Mouse (Mus musculus) gastrocnemius, adult 2 months (tissue): Measurements from ENCODE around the gene Hoxb2. TPM values are rescaled to one million over a fixed set of nuclear protein-coding genes. Genes with fewer than 3 reads are reported as not detected.
A peak's percentile ranks its signal among the peaks of the same experiment; 100 is the strongest.

Experiments used
- DNase-seq: peaks from one replicate; pipeline ENCODE4 v3.0.0; 2022
- H3K27ac ChIP-seq: fragments of 200-600 bp; 2 replicates; pipeline ENCODE4 v1.8.1; 2022; ENCODE audit warnings: mild to moderate bottlenecking
- H3K4me3 ChIP-seq: fragments of 200-600 bp; 2 replicates; pipeline ENCODE4 v1.8.1; 2022; ENCODE audit warnings: mild to moderate bottlenecking, moderate library complexity
- CTCF ChIP-seq: fragments of 200-600 bp; IDR thresholded peaks from 2 replicates; pipeline ENCODE4 v1.8.1; 2022; ENCODE audit warnings: antibody characterized with exemption, mild to moderate bottlenecking, moderate library complexity
- intact Hi-C: fragments of 180-260 bp; cut with DNase I; formaldehyde crosslinking; loops from one replicate; pipeline ENCODE4 v1.15.1; 2025
- microRNA-seq: library from miRNA; unstranded; fragments of <30 nt; microRNA quantifications from one replicate; pipeline ENCODE4 v1.2.0, GENCODE M21; 2021
- total RNA-seq, 2 experiments: library from RNA; stranded (reverse); gene quantifications; 2 replicates each; pipeline ENCODE4 v1.2.3; 2021

Gene Hoxb2
- total RNA-seq, 2 experiments from 2014 or later = 0.15 to 0.20 TPM

DNA sequence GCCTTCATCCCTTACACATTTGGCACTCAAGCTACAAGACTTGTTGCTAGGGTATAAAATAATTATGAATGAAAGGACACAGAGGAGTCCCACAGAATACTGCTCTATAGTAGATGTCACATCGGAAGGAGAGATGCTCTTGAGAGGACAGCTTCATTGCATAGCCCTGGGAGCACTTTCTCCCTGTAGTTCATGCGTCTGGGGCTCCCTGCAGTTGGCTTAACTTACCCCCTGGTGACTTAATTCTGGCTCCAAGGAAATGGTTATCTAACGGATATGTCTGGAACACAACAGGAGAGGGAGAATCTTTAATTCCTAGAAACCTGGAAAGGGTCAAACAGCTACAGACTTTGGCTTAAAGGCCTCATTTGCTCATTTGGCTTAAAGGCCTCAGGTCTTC, 21.4 kb downstream of the Hoxb2 start:
- intact Hi-C loops = no loop called here
- Histone ChIP-seq H3K27ac (no peak overlapping the region), H3K4me3 (no peak overlapping the region)
- TF ChIP-seq CTCF = no peak
- DNase-seq = no peak

DNA sequence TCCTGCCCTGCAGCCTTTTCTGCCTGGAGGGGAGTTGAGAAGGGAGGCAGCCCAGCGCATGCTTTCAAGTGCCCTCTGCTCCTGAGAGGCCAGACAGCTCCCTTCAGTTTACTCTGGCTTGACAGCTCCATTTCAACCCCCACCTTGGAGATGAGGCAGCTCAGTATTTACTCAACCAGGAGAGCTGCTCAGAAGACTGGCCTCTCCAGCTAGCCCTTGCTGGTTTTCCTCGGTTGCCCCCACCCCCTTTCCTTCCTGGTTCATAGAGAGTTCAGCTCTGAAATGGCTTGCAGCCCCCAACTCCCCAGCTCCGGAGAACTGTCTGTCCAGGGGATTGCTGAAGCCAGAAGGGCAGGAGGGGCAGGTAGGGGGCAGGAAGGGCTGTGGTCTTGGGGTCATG, 22.2 kb downstream of the Hoxb2 start:
- intact Hi-C loops = no loop called here
- H3K27ac ChIP-seq = no peak overlapping the region
- no peak for DNase-seq
- no peak overlapping the region for H3K4me3 ChIP-seq
- TF ChIP-seq CTCF = no peak

DNA sequence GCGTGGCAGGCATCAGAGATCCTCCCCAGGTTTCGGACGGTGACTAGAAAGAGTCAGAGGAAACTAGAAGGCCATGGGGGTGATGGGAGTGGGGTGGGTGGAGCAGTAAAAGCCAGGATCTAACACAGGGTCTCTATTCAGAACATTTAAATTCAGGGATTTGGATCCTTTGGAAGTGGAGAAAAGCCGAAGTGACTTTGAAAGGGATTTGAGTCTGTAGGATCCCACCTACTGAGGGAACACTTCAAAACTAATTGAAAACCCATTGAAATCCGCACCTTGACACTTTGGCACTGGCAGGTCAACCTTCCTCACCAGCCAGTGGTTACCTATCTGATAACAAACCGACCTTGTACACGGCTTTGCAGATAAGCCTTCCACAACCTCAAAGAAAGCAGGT, 24.5 kb downstream of the Hoxb2 start:
- TF ChIP-seq CTCF = no peak
- DNase-seq = no peak

DNA sequence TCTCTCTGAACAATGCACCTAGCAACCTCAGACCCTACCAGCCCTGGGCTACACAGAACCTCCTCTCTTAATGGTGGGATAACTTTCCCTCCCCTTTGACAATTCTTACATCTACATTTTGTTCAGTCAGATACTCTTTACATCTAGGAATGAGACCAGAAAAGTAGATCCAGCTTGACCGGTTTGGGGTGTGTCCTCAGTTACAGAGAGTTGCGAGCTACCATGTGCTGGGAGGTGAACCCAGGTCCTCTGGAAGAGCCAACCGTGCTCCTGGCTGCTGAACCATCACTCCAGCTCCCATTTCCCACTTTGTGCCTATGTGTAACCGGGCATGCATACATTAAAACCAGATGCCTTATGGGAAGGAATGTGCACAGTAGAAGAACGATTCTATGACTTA, 33.1 kb downstream of the Hoxb2 start:
- no peak for DNase-seq
- Histone ChIP-seq H3K27ac (no peak overlapping the region), H3K4me3 (no peak overlapping the region)
- intact Hi-C loops = no loop called here
- no peak for TF ChIP-seq CTCF

More for the DNA sequence above, 24.5 kb downstream of the Hoxb2 start:
- Histone ChIP-seq H3K27ac (no peak overlapping the region), H3K4me3 (no peak overlapping the region)
- intact Hi-C loops = no loop called here

DNA sequence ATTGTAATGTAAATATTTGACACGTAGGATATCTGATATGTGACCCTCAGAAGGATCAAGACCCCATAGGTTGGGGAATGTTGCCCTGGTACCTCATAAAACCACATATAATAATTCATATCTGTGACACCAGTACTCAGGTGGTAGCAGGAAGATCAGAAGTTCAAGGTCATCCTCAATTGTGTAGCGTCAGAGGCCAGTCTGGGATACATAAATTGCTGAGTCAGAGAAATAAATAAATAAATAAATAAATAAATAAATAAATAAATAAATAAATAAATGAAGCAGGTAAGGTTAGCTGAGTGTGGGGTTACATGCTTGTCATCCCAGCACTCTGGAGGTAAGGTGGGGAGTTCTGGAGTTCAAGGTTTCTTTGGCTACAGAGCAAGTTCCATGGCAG, 37.3 kb downstream of the Hoxb2 start:
- Histone ChIP-seq H3K4me3 (no peak overlapping the region), H3K27ac (no peak overlapping the region)
- TF ChIP-seq CTCF = no peak
- DNase-seq = no peak
- intact Hi-C loops = no loop called here

DNA sequence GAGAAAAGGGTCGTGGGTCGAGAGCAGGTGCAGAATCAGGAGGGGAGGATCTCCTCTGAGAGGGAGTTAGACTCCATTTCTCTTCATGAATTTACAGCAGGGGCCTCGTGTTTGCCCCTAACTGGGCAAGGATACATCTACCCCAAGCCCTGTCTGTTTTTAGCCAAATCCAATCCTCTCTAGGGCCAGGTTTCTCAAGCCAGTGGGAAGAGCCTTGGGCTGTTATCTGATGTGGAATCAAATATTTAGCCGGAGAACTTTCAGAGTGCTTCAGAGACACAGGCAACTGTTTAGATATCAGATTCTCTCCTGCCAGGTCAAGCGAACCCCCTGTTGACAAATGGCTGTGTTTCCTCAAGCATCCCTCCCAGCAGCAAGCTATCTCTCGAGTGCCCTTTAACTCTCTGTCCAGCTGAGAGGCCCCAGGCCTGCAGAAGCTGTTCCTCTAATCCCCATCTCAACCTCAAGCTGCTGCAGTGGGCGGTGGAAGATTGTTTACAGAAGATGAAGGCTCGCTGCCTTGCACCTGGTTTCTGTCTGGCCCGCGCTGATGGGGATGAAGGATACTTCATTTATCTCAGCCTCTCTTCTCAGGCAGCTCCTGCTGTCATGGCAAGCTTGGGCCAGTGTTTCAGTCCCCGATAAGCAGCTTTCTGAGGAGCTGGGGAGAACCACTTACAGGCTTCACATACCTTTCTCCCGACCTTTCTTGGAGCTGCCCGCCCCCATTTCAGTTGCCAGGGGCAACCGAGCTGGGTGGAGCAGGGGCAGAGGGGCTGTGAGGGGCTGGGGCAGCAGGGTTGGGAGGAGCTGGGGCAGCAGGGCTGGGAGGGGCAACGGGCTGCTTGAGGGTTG, 46.7 kb downstream of the Hoxb2 start:
- DNase-seq = no peak
- intact Hi-C loops = no loop called here
- Histone ChIP-seq H3K27ac (no peak overlapping the region), H3K4me3 (no peak overlapping the region)
- no peak for TF ChIP-seq CTCF

DNA sequence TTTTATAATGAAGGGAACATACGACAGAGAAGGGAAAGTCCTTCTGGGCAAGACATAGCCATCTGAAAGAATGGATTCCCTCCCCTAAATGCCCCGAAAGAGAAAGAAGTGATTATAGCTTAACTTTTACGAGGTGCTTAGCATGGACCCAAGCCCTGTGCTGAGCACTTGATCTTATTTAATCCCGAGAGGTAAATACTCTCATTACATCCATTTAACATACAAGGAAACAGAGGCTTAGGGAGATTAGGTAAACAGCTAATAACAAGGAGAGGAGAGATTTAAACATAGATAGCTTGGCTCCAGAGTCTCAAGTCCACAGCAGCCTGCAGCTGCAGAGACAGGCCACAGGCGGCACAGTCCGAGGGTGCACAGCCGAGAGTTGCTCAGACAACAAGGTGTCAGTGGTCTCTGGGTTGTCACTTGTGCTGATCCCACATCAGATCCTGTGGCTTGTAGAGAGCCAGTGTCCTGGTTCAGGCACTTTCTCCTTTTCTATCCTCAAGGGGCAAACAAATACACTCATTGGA, 47.5 kb downstream of the Hoxb2 start:
- no peak for TF ChIP-seq CTCF
- DNase-seq = no peak
- no peak overlapping the region for H3K4me3 ChIP-seq
- no peak overlapping the region for H3K27ac ChIP-seq
- intact Hi-C loops = no loop called here

DNA sequence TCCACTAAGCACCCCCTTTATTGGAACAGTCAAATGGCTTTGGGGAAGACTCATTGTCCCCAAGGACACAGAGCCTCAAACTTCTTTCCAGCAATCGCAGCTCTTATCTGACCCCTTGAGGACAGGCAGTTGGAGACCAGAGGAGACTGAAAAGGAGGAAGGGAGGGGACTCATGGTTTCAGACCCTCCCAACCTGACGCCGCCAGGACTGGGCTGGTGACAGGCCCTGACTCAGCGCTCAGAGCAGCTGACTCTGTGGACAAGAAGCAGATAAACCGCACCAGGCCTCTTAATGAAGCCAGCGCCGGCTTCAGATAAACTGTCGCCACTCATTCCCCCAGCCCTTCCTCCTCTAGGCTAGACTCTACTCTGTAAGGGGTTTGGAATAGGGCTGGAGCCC, 49.6 kb downstream of the Hoxb2 start:
- Histone ChIP-seq H3K27ac (no peak overlapping the region), H3K4me3 (no peak overlapping the region)
- no peak for DNase-seq
- TF ChIP-seq CTCF = no peak
- intact Hi-C loops = no loop called here

Small RNAs within 50 kb of the gene (microRNA-seq; reads per million reads assigned to microRNA genes)
- gene Mir10a = 8,858 reads per million, percentile 92 among the genes with 10 or more reads in this experiment

Other genes with a start within 250 kb of the Hoxb2 start
- gene Calcoco2, start 238.6 kb upstream of the Hoxb2 start, total RNA-seq = not detected
- not detected for gene Ttll6, start 216.7 kb upstream of the Hoxb2 start, total RNA-seq
- gene Hoxb13, start 156.2 kb upstream of the Hoxb2 start, total RNA-seq = not detected
- gene Hoxb9, start 79.1 kb upstream of the Hoxb2 start, total RNA-seq = under 1 TPM in 1 of 2 experiments, not detected in 1; 0.14 TPM
- gene Hoxb8, start 68.6 kb upstream of the Hoxb2 start, total RNA-seq = under 1 TPM; 0.14 to 0.23 TPM
- under 1 TPM; 0.47 to 0.56 TPM for gene Hoxb7, start 63.9 kb upstream of the Hoxb2 start, total RNA-seq
- under 1 TPM; 0.56 to 0.64 TPM for gene Hoxb6, start 58.0 kb upstream of the Hoxb2 start, total RNA-seq
- under 1 TPM; 0.26 to 0.28 TPM for gene Hoxb5, start 47.2 kb upstream of the Hoxb2 start, total RNA-seq
- gene Hoxb4, start 32.3 kb upstream of the Hoxb2 start, total RNA-seq = under 1 TPM; 0.31 to 0.38 TPM
- under 1 TPM; 0.22 to 0.51 TPM for gene Hoxb3, start 27.2 kb upstream of the Hoxb2 start, total RNA-seq
- gene Hoxb1, start 15.2 kb downstream of the Hoxb2 start, total RNA-seq = not detected
- not detected for gene Skap1, start 114.1 kb downstream of the Hoxb2 start, total RNA-seq